8 mouse cellular contexts compared by ENCODE assay signal in genomic region chr19:6117986-6118676, GRCm38 (mm10). TPM values are rescaled to one million over a fixed set of nuclear protein-coding genes. Genes with fewer than 3 reads are reported as not detected.
DNase-seq lines count a peak whose midpoint lies in the region; ATAC-seq lines count a peak whose summit lies in the region.

Gene Sac3d1 (minus strand): TSS chr19:6118650.

- peak within 1 kb of the TSS; percentile 69 for H3K27ac ChIP-seq in brown adipose tissue, adult 24 weeks (replicated peaks; ENCODE audit: low read depth, low read length)
- peak within 1 kb of the TSS; percentile 97 for H3K27ac ChIP-seq in heart, embryonic 13.5 days (replicated peaks)
- H3K27ac ChIP-seq in liver, embryonic 12.5 days, result peak within 1 kb of the TSS; percentile 97
- peak within 1 kb of the TSS; percentile 99 for H3K27ac ChIP-seq in stomach, embryonic 15.5 days

- WGBS in heart, embryonic 13.5 days, result under 1% methylated on average over 77 of the region's 77 CpGs
- under 1% methylated on average over 76 of the region's 77 CpGs for WGBS in liver, embryonic 12.5 days (ENCODE audit: insufficient replicate concordance)
- WGBS in stomach, embryonic 15.5 days, result under 1% methylated on average over 77 of the region's 77 CpGs

- no peaks in the 10 kb centered on the region for H3K27me3 ChIP-seq in heart, embryonic 13.5 days (replicated peaks)
- no peaks in the 10 kb centered on the region for H3K27me3 ChIP-seq in liver, embryonic 12.5 days (replicated peaks)
- H3K27me3 ChIP-seq in stomach, embryonic 15.5 days (replicated peaks), result no peaks in the 10 kb centered on the region

- H3K4me1 ChIP-seq in brown adipose tissue, adult 24 weeks (ENCODE audit: control insufficient read depth, insufficient read depth, insufficient read length, low read length), result no peaks in the 10 kb centered on the region; the same call in 1 of the 2 replicates
- peaks cover 22% of the 10 kb centered on the region for H3K4me1 ChIP-seq in heart, embryonic 13.5 days
- H3K4me1 ChIP-seq in liver, embryonic 12.5 days, result peaks cover 31% of the 10 kb centered on the region
- H3K4me1 ChIP-seq in stomach, embryonic 15.5 days, result peaks cover 21% of the 10 kb centered on the region

- peak within 1 kb of the TSS; percentile 94 for H3K9ac ChIP-seq in heart, embryonic 13.5 days
- H3K9ac ChIP-seq in liver, embryonic 12.5 days, result peak within 1 kb of the TSS; percentile 88
- H3K9ac ChIP-seq in stomach, embryonic 15.5 days, result peak within 1 kb of the TSS; percentile 77

- H3K9me3 ChIP-seq in heart, embryonic 13.5 days, result no peaks in the 10 kb centered on the region
- H3K9me3 ChIP-seq in liver, embryonic 12.5 days (replicated peaks), result no peaks in the 10 kb centered on the region
- no peaks in the 10 kb centered on the region for H3K9me3 ChIP-seq in stomach, embryonic 15.5 days

- DNase-seq in fat pad, adult 2 months (ENCODE audit: extremely low read depth, low read depth, low spot score), result peak; percentile 58
- peak; percentile 92 for DNase-seq in kidney, postnatal 10 days
- DNase-seq in natural killer cell, adult 2 months (ENCODE audit: low spot score in 2 of 2), result peak; percentile 84 to 85

- peak within 1 kb of the TSS; percentile 92 for H3K4me2 ChIP-seq in heart, embryonic 13.5 days
- H3K4me2 ChIP-seq in liver, embryonic 12.5 days, result peak within 1 kb of the TSS; percentile 95
- peak within 1 kb of the TSS; percentile 80 for H3K4me2 ChIP-seq in stomach, embryonic 15.5 days

- H3K4me3 ChIP-seq in brown adipose tissue, adult 24 weeks (ENCODE audit: insufficient read depth, low read depth, low read length), result peak within 1 kb of the TSS; percentile 84
- peak within 1 kb of the TSS; percentile 90 for H3K4me3 ChIP-seq in heart, embryonic 13.5 days
- H3K4me3 ChIP-seq in liver, embryonic 12.5 days, result peak within 1 kb of the TSS; percentile 79
- H3K4me3 ChIP-seq in stomach, embryonic 15.5 days (replicated peaks), result peak within 1 kb of the TSS; percentile 85

- H3K36me3 ChIP-seq in heart, embryonic 13.5 days, result peaks cover 50% of the 10 kb centered on the region
- peaks cover 63% of the 10 kb centered on the region for H3K36me3 ChIP-seq in liver, embryonic 12.5 days
- peaks cover 27% of the 10 kb centered on the region for H3K36me3 ChIP-seq in stomach, embryonic 15.5 days

- peak; percentile 98 for ATAC-seq in CD4-positive, CD25-positive, alpha-beta regulatory T cell, adult 4 months
- peak; percentile 65; the same call in 1 of the 2 replicates for ATAC-seq in heart, embryonic 13.5 days (ENCODE audit: extremely low read depth, insufficient number of reproducible peaks, low FRiP score, low TSS enrichment)
- peak; percentile 82 for ATAC-seq in liver, embryonic 12.5 days
- ATAC-seq in stomach, embryonic 15.5 days (ENCODE audit: insufficient read depth, low FRiP score, low read depth), result peak; percentile 82

RNA-seq across cellular contexts. Expression of gene Sac3d1, which starts in this region (rescaled TPM):
- polyA plus RNA-seq in CD4-positive, CD25-positive, alpha-beta regulatory T cell, adult 4 months (2017; shearing (Covaris generic)), result 1 to 10 TPM in 1 of 2 experiments, under 1 TPM in 1; 0.43 to 2.2 TPM
- polyA plus RNA-seq in brown adipose tissue, adult 24 weeks (2012; ENCODE audit: insufficient read depth, insufficient read length, missing spikeins), result 5.7 and 6.8 TPM in 2 replicates
- polyA plus RNA-seq in heart, embryonic 13.5 days (2015; fragmentation: Nextera tagmentation; extraction: Ambion mirVana), result 30.8 and 33.0 TPM in 2 replicates
- 38.8 and 41.6 TPM in 2 replicates for polyA plus RNA-seq in liver, embryonic 12.5 days (2016; fragmentation: Nextera tagmentation; extraction: Ambion mirVana)
- polyA plus RNA-seq in stomach, embryonic 15.5 days (2015; fragmentation: Nextera tagmentation; extraction: Ambion mirVana), result 40.7 and 46.1 TPM in 2 replicates

Comparison
In these comparisons a context has a peak if more than half of its experiments do, and no peak if none do; other contexts are left out.
1. Peak in every context shown above with its lines: DNase-seq, ATAC-seq, H3K4me3 ChIP-seq and H3K27ac ChIP-seq.